Mouse (Mus musculus) 3134 (cell line): ENCODE data around the gene Ugt2b36.
"Not testable (repeated sequence)": the region's sequence is repeated elsewhere in the genome, so short reads cannot be mapped to it uniquely, and the experiment has no call there.

Experiments
- DNase-seq: peaks from one replicate; pipeline ENCODE4 v3.0.0-alpha.2; 2011; ENCODE audit warnings: low spot score; ENCODE audit not compliant: insufficient read length; ENCODE audit errors: extremely low read depth

Gene Ugt2b36

GRCm38 (mm10) chr5:87092346-87093027 is at the start of gene Ugt2b36:
TSS of gene Ugt2b36 (minus strand) at chr5:87092555.
- DNase-seq, result no peak

DNA sequence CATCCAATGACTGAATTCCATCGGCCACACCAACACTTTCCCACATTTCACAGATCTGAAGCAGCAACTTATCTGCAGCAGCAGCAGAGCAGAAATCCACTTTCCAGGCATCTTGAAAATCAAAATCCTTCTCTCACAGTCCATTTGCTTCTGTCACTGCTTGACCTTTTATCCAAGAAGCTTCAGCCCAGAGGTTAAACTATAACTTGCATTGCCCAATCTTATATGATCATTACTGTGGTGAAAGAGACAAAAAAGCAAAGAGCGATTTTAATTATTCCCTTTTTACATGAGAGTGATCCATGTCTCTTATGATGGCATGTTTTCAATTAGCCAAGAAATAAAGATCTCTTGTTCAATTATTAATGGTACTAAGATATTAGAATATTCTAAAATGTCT is 47.8 kb upstream of the Ugt2b36 start, which contains the start of gene Ugt2b5:
Gene Ugt2b5 (minus strand): TSS at position 123 of the 400 bp plus-strand sequence.
- not testable (repeated sequence) for DNase-seq

- not testable (repeated sequence) for DNase-seq
Measured at GRCm38 (mm10) chr5:87103697-87104096, 11.3 kb upstream of the Ugt2b36 start.

GRCm38 (mm10) chr5:87091111-87091510 is 1.2 kb downstream of the Ugt2b36 start:
- no peak for DNase-seq

DNA sequence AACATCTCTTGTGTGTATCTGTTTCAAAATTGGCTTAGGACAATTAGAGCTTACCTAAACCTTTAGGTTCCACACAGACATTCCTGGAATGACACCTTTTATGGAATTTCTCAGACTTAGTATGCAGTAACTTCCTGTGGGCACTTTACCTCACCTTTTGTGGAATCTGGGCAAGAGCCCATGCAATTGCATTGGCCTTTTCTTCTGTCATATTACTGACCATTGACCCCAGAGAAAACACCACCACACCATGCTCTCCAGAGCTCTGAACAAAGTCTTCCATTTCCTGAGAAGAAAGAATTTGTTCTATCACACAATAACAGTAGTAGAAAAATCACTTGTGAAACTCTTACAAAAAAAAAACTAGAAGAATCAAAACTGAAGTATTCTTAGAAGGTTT is 3.1 kb downstream of the Ugt2b36 start:
- no peak for DNase-seq

GRCm38 (mm10) chr5:87086269-87086668 is 6.1 kb downstream of the Ugt2b36 start:
- no peak for DNase-seq

DNA sequence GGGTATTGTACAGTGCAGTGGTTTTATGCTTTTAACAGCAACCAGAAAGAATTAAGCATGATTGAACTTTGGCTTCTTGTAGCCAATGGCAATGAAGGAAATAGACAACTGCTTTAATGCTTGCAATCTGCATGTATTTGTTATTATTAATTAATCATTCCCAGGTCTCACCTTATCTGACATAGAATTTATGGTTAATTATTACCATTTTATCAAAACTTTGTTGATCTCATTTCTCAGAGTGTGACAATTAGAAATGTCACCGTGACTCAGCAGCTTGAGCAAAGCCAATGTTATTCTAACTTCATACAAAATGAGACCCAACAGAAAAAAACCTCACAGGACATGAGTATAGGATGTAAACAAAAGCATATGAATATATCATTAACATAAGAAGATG is 61.7 kb downstream of the Ugt2b36 start:
- DNase-seq, result no peak

- no peak for DNase-seq
Measured at GRCm38 (mm10) chr5:87027359-87027758, 65.0 kb downstream of the Ugt2b36 start.
